Mouse (Mus musculus): ENCODE results near the gene Izumo2. TPM values are rescaled to one million over a fixed set of nuclear protein-coding genes. Genes with fewer than 3 reads are reported as not detected.
A peak's percentile ranks its signal among the peaks of the same experiment; 100 is the strongest.

Gene Izumo2
- polyA plus RNA-seq, 2 experiments, result not detected

DNA sequence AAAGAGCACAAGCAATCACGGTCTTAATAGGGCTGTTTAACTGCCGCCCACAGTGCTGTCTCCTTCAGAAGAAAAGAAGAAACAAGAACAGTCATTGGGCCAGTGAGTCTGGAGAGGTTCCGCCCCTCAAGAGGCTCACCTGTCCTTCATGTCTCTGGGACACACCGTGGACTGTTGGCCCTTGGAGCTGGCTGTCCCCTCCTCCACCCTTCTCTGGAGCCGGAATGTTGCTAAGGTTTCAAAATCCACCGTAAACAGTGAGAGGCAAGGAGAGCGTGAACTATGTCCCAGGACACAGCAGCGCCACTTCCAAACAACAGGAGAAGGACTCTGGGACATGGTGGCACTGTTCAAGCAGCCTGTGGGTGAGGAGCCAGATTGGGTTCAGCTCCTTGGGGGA, 24.9 kb upstream of the Izumo2 start:
- Histone ChIP-seq H3K9me3 (ENCODE audit: control insufficient read depth, low read length) (no peaks in the 10 kb centered on the region), H3K4me1 (replicated peaks; ENCODE audit: control insufficient read depth in 2 of 2, insufficient read depth in 2 of 2, low read length in 1 of 2) (0 out of 4 replicates have a peak, but pooled peaks cover 0 to 4% of the 10 kb centered on the region in 2 experiments), H3K4me3 (ENCODE audit: insufficient read depth in 1 of 2, low read depth in 2 of 2, low read length in 2 of 2) (no peak overlapping the region), H3K4me2 (ENCODE audit: low read depth) (no peak overlapping the region), H3K36me3 (replicated peaks; ENCODE audit: control insufficient read depth, insufficient read depth, low read depth) (no peaks in the 10 kb centered on the region), H3K27ac (no peak overlapping the region), H3K27me3 (ENCODE audit: control insufficient read depth, insufficient read depth, low read length) (no peaks in the 10 kb centered on the region), H3K9ac (replicated peaks) (no peak overlapping the region)
- ATAC-seq (ENCODE audit: insufficient read depth) (no peak), DNase-seq (ENCODE audit: low read depth in 3 of 3, low spot score in 3 of 3) (no peak)
- 61% methylated on average over 8 of the region's 8 CpGs for WGBS (ENCODE audit: insufficient replicate concordance)
- TF ChIP-seq EP300 (IDR thresholded peaks at IDR 0.05; ENCODE audit: low read depth), result no peak
- no peak for TF ChIP-seq CTCF (IDR thresholded peaks at IDR 0.05; ENCODE audit: low read depth)

DNA sequence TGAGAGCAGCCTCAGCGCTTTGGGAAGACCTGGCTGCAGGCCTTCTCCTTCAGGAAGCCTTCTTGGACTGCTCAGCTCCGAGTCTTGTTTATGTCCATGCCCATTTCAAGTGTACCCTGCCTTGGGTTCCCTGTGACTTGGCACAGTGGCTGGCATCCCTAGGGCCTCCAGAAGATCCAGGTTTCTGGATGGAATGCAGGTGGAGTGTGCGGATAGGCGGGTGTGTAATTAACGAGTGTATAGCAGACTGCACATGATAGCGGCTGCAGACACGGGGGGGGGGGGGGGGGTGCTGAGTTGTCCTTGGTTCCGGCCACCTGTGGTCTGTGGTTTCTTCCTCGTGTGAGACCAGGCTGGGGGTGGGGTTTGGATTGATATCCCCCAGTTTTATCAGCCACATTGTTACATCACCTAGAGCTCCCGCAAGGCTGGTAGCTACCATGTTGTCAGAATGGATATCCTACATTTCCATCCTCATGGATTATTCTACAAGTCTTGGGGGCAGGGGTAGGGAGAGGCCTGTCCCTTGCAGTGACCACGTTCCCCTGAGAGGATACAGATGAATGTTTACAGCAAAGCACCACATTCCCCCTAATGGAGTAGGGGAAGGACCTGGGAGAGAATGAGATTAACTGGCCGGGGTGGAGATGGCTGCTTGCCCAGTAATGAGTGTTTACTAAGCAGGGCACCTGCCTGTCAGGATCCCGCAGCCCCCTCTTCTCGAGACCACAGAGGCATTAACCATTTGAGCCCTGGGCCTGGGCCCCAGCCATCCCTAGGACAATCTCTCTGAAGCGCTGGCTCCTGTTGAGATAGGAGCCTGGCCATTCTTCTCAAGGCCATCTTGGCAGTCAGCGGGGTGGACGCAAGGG, 22.8 kb upstream of the Izumo2 start:
- ATAC-seq (ENCODE audit: insufficient read depth), result no peak
- DNase-seq (ENCODE audit: low read depth in 3 of 3, low spot score in 3 of 3), result no peak
- H3K27ac ChIP-seq, result no peak overlapping the region

DNA sequence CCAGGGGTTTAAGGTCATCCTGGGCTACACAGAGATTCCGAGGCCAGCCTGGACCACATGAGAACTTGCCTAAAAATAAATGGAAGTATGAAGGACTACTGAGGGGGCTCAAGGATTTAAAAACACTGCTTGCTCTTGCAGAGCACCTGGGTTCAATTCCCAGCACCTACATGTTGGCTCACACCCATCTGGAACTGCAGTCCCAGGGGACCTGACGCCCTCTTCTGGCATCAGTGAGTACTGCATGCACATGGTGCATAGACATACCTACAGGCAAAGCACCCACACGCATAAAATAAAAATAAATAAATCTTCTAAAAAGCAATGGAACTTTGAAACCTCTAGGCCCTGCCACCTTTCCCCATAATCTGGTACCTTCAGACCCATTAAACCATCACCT, 19.7 kb upstream of the Izumo2 start:
- ATAC-seq (ENCODE audit: insufficient read depth), result no peak
- Histone ChIP-seq H3K27ac (no peak overlapping the region), H3K9me3 (ENCODE audit: control insufficient read depth, low read length) (no peaks in the 10 kb centered on the region), H3K4me3 (ENCODE audit: insufficient read depth in 1 of 2, low read depth in 2 of 2, low read length in 2 of 2) (no peak overlapping the region), H3K36me3 (replicated peaks; ENCODE audit: control insufficient read depth, insufficient read depth, low read depth) (no peaks in the 10 kb centered on the region), H3K4me2 (ENCODE audit: low read depth) (no peak overlapping the region), H3K27me3 (ENCODE audit: control insufficient read depth, insufficient read depth, low read length) (no peaks in the 10 kb centered on the region), H3K4me1 (replicated peaks; ENCODE audit: control insufficient read depth in 2 of 2, insufficient read depth in 2 of 2, low read length in 1 of 2) (no peaks in the 10 kb centered on the region), H3K9ac (replicated peaks) (no peak overlapping the region)
- DNase-seq (ENCODE audit: low read depth in 3 of 3, low spot score in 3 of 3), result no peak
- TF ChIP-seq CTCF (IDR thresholded peaks at IDR 0.05; ENCODE audit: low read depth), result peak; percentile 59
- no peak for TF ChIP-seq EP300 (IDR thresholded peaks at IDR 0.05; ENCODE audit: low read depth)
- WGBS (ENCODE audit: insufficient replicate concordance), result 51% methylated on average over 3 of the region's 3 CpGs

More for the DNA sequence above, 22.8 kb upstream of the Izumo2 start:
- Histone ChIP-seq H3K27me3 (ENCODE audit: control insufficient read depth, insufficient read depth, low read length) (no peaks in the 10 kb centered on the region), H3K9ac (replicated peaks) (no peak overlapping the region), H3K4me2 (ENCODE audit: low read depth) (no peak overlapping the region), H3K4me1 (replicated peaks; ENCODE audit: control insufficient read depth in 2 of 2, insufficient read depth in 2 of 2, low read length in 1 of 2) (0 out of 4 replicates have a peak, but pooled peaks cover 0 to 4% of the 10 kb centered on the region in 2 experiments), H3K36me3 (replicated peaks; ENCODE audit: control insufficient read depth, insufficient read depth, low read depth) (no peaks in the 10 kb centered on the region), H3K9me3 (ENCODE audit: control insufficient read depth, low read length) (no peaks in the 10 kb centered on the region), H3K4me3 (ENCODE audit: insufficient read depth in 1 of 2, low read depth in 2 of 2, low read length in 2 of 2) (no peak overlapping the region)
- WGBS (ENCODE audit: insufficient replicate concordance), result 33% methylated on average over 17 of the region's 17 CpGs
- TF ChIP-seq EP300 (IDR thresholded peaks at IDR 0.05; ENCODE audit: low read depth), result no peak
- TF ChIP-seq CTCF (IDR thresholded peaks at IDR 0.05; ENCODE audit: low read depth), result no peak

DNA sequence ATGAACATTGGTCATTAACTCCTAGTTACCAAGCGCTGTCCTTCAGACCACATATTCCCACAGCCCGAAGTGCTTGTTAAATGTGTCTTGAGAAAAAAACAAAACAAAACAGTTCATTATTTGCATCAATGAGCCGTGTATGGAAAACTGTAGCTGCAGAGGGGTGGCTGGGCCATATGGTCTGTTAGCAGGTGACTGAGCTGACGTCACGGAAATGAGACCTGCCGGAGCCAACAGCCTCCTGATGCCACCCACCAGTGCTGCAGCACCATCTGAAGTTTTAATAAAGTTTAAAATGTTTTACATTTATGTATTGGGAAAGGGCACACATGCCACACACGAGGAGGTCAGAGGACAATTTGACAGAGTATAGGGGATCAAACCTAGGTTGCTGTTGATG, 19.2 kb upstream of the Izumo2 start:
- TF ChIP-seq CTCF (IDR thresholded peaks at IDR 0.05; ENCODE audit: low read depth), result no peak
- no peak for ATAC-seq (ENCODE audit: insufficient read depth)
- Histone ChIP-seq H3K4me1 (replicated peaks; ENCODE audit: control insufficient read depth in 2 of 2, insufficient read depth in 2 of 2, low read length in 1 of 2) (no peaks in the 10 kb centered on the region), H3K27ac (no peak overlapping the region), H3K36me3 (replicated peaks; ENCODE audit: control insufficient read depth, insufficient read depth, low read depth) (no peaks in the 10 kb centered on the region), H3K4me2 (ENCODE audit: low read depth) (no peak overlapping the region), H3K9me3 (ENCODE audit: control insufficient read depth, low read length) (no peaks in the 10 kb centered on the region), H3K9ac (replicated peaks) (no peak overlapping the region), H3K27me3 (ENCODE audit: control insufficient read depth, insufficient read depth, low read length) (no peaks in the 10 kb centered on the region), H3K4me3 (ENCODE audit: insufficient read depth in 1 of 2, low read depth in 2 of 2, low read length in 2 of 2) (no peak overlapping the region)
- WGBS (ENCODE audit: insufficient replicate concordance), result 71% methylated on average over 7 of the region's 7 CpGs
- no peak for DNase-seq (ENCODE audit: low read depth in 3 of 3, low spot score in 3 of 3)

DNA sequence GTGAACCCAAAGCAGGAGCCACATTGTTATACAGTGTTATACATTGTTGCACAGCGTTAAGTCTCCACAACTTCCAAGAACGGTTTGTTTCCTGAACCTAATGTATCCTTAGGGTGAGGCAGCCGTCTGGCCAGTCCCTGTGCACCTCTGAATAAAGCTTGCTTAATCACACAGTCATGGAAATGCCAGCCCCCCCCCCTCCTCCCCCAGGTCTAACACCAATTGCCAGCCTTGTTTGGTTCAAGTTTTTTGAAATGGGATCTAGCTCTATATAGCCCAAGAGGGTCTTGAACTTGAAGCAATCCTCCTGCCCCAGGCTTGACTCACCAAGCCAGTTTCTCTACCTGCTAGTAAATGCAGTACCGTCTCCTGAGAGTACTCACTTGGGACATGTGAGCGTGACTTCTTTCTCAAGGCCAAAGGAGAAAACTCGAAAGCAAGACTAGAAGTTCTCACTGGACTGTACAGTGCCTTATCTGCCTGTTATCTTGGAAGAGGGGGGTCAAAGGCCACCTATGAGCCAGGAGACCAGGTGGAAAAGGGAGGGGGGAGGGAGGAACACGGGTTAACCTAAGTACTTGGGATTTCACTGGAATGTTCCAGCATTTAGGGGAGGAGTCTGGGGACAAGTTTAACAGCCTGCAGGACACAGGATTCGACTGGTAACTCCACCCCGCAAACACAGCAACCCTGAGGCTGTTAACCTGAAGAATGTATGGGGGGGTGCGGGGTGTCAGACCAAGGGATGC, 14.9 kb upstream of the Izumo2 start:
- no peaks in the 10 kb centered on the region for H3K36me3 ChIP-seq (replicated peaks; ENCODE audit: control insufficient read depth, insufficient read depth, low read depth)
- no peak for DNase-seq (ENCODE audit: low read depth in 3 of 3, low spot score in 3 of 3)
- no peak for TF ChIP-seq EP300 (IDR thresholded peaks at IDR 0.05; ENCODE audit: low read depth)
- TF ChIP-seq CTCF (IDR thresholded peaks at IDR 0.05; ENCODE audit: low read depth), result no peak
- H3K4me1 ChIP-seq (replicated peaks; ENCODE audit: control insufficient read depth in 2 of 2, insufficient read depth in 2 of 2, low read length in 1 of 2), result peaks cover 4 to 5% of the 10 kb centered on the region in 2 experiments; a peak in 2 of 4 replicates
- ATAC-seq (ENCODE audit: insufficient read depth), result no peak
- H3K4me2 ChIP-seq (ENCODE audit: low read depth), result no peak overlapping the region
- no peaks in the 10 kb centered on the region for H3K27me3 ChIP-seq (ENCODE audit: control insufficient read depth, insufficient read depth, low read length)
- no peak overlapping the region for H3K4me3 ChIP-seq (ENCODE audit: insufficient read depth in 1 of 2, low read depth in 2 of 2, low read length in 2 of 2)
- no peak overlapping the region for H3K9ac ChIP-seq (replicated peaks)
- 51% methylated on average over 10 of the region's 10 CpGs for WGBS (ENCODE audit: insufficient replicate concordance)
- no peak overlapping the region for H3K27ac ChIP-seq
- H3K9me3 ChIP-seq (ENCODE audit: control insufficient read depth, low read length), result no peaks in the 10 kb centered on the region
